Mouse (Mus musculus) neural tube, embryonic 11.5 days (tissue): ENCODE measurements around the gene Cd101. TPM values are rescaled to one million over a fixed set of nuclear protein-coding genes. Genes with fewer than 3 reads are reported as not detected.

Experiments used
- ATAC-seq: fragments of 200-750 bp; cut with Nextera tagmentation; 2 replicates; pipeline ENCODE4 v1.8.0; 2017; ENCODE audit warnings: moderate number of reproducible peaks, mild to moderate bottlenecking, moderate TSS enrichment, moderate library complexity; ENCODE audit not compliant: insufficient read depth, low FRiP score, low TSS enrichment
- DNase-seq: peaks from one replicate; pipeline ENCODE4 v3.0.0-alpha.2; 2015; ENCODE audit warnings: low spot score
- H3K27ac ChIP-seq: fragments of 300-500 bp; sonication (generic); 2 replicates; pipeline ENCODE4 v1.5.1; 2014; ENCODE audit warnings: low read depth, mild to moderate bottlenecking, low read length
- H3K27me3 ChIP-seq: fragments of 300-500 bp; sonication (generic); 2 replicates; pipeline ENCODE4 v1.6.1; 2014; ENCODE audit warnings: mild to moderate bottlenecking, low read length, mixed read lengths; ENCODE audit not compliant: control insufficient read depth, insufficient read depth
- H3K36me3 ChIP-seq: fragments of 300-500 bp; sonication (generic); 2 replicates; pipeline ENCODE4 v1.6.1; 2014; ENCODE audit warnings: mild to moderate bottlenecking, low read length, moderate library complexity, mixed read lengths; ENCODE audit not compliant: control insufficient read depth, insufficient read depth
- H3K4me1 ChIP-seq: fragments of 300-500 bp; sonication (generic); 2 replicates; pipeline ENCODE4 v1.6.1; 2014; ENCODE audit warnings: low read length, mixed read lengths; ENCODE audit not compliant: control insufficient read depth, insufficient read depth
- H3K4me2 ChIP-seq: fragments of 300-500 bp; sonication (generic); 2 replicates; pipeline ENCODE4 v1.6.1; 2014; ENCODE audit warnings: low read depth, mild to moderate bottlenecking, moderate library complexity
- H3K4me3 ChIP-seq: fragments of 300-500 bp; sonication (generic); 2 replicates; pipeline ENCODE4 v1.5.1; 2014; ENCODE audit warnings: low read depth, low read length
- H3K9ac ChIP-seq: fragments of 300-500 bp; sonication (generic); 2 replicates; pipeline ENCODE4 v1.6.1; 2014; ENCODE audit warnings: mild to moderate bottlenecking, low read length
- H3K9me3 ChIP-seq: fragments of 300-500 bp; sonication (generic); 2 replicates; pipeline ENCODE4 v1.6.1; 2016; ENCODE audit warnings: low read length; ENCODE audit not compliant: control insufficient read depth
- WGBS: fragments of 180-500 bp; shearing (Covaris S2); extraction: QIAGEN DNeasy Blood & Tissue Kit; methylation state at CpG from one replicate; pipeline ENCODE4 v1.1.7; 2014; 5-methylcytosine and 5-hydroxymethylcytosine counted together
- polyA plus RNA-seq: library from polyadenylated mRNA; unstranded; fragments of >200 nt; fragmentation: Nextera tagmentation; extraction: Ambion mirVana; gene quantifications from 2 replicates; pipeline ENCODE4 v1.2.1, GENCODE M21; 2014

Cd101 gene
- polyA plus RNA-seq, 1 experiment from 2014 or later: 0.11 TPM

GRCm38 (mm10) chr3:101070230-101070795 is 41.0 kb upstream of the Cd101 start:
- Histone ChIP-seq H3K9ac (no peak overlapping the region), H3K9me3 (no peaks in the 10 kb centered on the region), H3K27ac (no peak overlapping the region), H3K4me1 (no peaks in the 10 kb centered on the region; the same call in 1 of the 2 replicates), H3K27me3 (no peaks in the 10 kb centered on the region), H3K4me2 (no peak overlapping the region), H3K36me3 (no peaks in the 10 kb centered on the region), H3K4me3 (no peak overlapping the region)
- ATAC-seq: no peak
- DNase-seq: no peak
- WGBS: 74% methylated on average over 10 of the region's 10 CpGs

GRCm38 (mm10) chr3:101068701-101069100 is 39.3 kb upstream of the Cd101 start:
- H3K4me1 ChIP-seq: no peaks in the 10 kb centered on the region; the same call in 1 of the 2 replicates
- ATAC-seq (no peak), DNase-seq (no peak)
- H3K4me3 ChIP-seq: no peak overlapping the region
- no peaks in the 10 kb centered on the region for H3K9me3 ChIP-seq
- WGBS: 44% methylated on average over 5 of the region's 5 CpGs
- H3K27ac ChIP-seq: no peak overlapping the region
- no peak overlapping the region for H3K9ac ChIP-seq
- no peaks in the 10 kb centered on the region for H3K27me3 ChIP-seq
- H3K4me2 ChIP-seq: no peak overlapping the region
- H3K36me3 ChIP-seq: no peaks in the 10 kb centered on the region

GRCm38 (mm10) chr3:101066175-101066574 is 36.8 kb upstream of the Cd101 start:
- Histone ChIP-seq H3K27ac (no peak overlapping the region), H3K36me3 (no peaks in the 10 kb centered on the region), H3K9me3 (no peaks in the 10 kb centered on the region), H3K4me3 (no peak overlapping the region), H3K4me2 (no peak overlapping the region), H3K9ac (no peak overlapping the region), H3K4me1 (no peaks in the 10 kb centered on the region; the same call in 1 of the 2 replicates), H3K27me3 (no peaks in the 10 kb centered on the region)
- DNase-seq (no peak), ATAC-seq (no peak)
- WGBS: 87% methylated on average over 6 of the region's 6 CpGs

- Histone ChIP-seq H3K4me1 (no peaks in the 10 kb centered on the region), H3K27me3 (no peaks in the 10 kb centered on the region), H3K36me3 (no peaks in the 10 kb centered on the region), H3K27ac (no peak overlapping the region), H3K4me3 (no peak overlapping the region), H3K9me3 (no peaks in the 10 kb centered on the region), H3K4me2 (no peak overlapping the region), H3K9ac (no peak overlapping the region)
- DNase-seq (no peak), ATAC-seq (no peak)
- WGBS: 95% methylated on average over 7 of the region's 7 CpGs
Measured at GRCm38 (mm10) chr3:101061865-101062585, 32.7 kb upstream of the Cd101 start.

GRCm38 (mm10) chr3:101059214-101059613 is 29.9 kb upstream of the Cd101 start:
- Histone ChIP-seq H3K36me3 (no peaks in the 10 kb centered on the region), H3K9ac (no peak overlapping the region), H3K4me1 (no peaks in the 10 kb centered on the region), H3K4me3 (no peak overlapping the region), H3K9me3 (no peaks in the 10 kb centered on the region), H3K27me3 (no peaks in the 10 kb centered on the region), H3K27ac (no peak overlapping the region), H3K4me2 (no peak overlapping the region)
- no peak for ATAC-seq
- DNase-seq: no peak
- WGBS: 79% methylated on average over 4 of the region's 4 CpGs

- Histone ChIP-seq H3K4me1 (no peaks in the 10 kb centered on the region), H3K9me3 (no peaks in the 10 kb centered on the region), H3K4me3 (no peak overlapping the region), H3K4me2 (no peak overlapping the region), H3K9ac (no peak overlapping the region), H3K27me3 (no peaks in the 10 kb centered on the region), H3K27ac (no peak overlapping the region), H3K36me3 (no peaks in the 10 kb centered on the region)
- ATAC-seq: no peak
- 85% methylated on average over 2 of the region's 2 CpGs for WGBS
- DNase-seq: no peak
Measured at GRCm38 (mm10) chr3:101058203-101058602, 28.8 kb upstream of the Cd101 start.

- Histone ChIP-seq H3K4me2 (no peak overlapping the region), H3K36me3 (no peaks in the 10 kb centered on the region), H3K9me3 (no peaks in the 10 kb centered on the region), H3K27me3 (no peaks in the 10 kb centered on the region), H3K4me1 (no peaks in the 10 kb centered on the region), H3K4me3 (no peak overlapping the region), H3K9ac (no peak overlapping the region), H3K27ac (no peak overlapping the region)
- ATAC-seq: no peak
- 88% methylated on average over 8 of the region's 8 CpGs for WGBS
- DNase-seq: no peak
Measured at GRCm38 (mm10) chr3:101055216-101055615, 25.9 kb upstream of the Cd101 start.

GRCm38 (mm10) chr3:101051601-101052000 is 22.2 kb upstream of the Cd101 start:
- Histone ChIP-seq H3K9me3 (no peaks in the 10 kb centered on the region), H3K36me3 (0 out of 2 replicates have a peak, but pooled peaks cover 2% of the 10 kb centered on the region), H3K27me3 (no peaks in the 10 kb centered on the region), H3K9ac (no peak overlapping the region), H3K4me3 (no peak overlapping the region), H3K4me1 (no peaks in the 10 kb centered on the region), H3K27ac (no peak overlapping the region), H3K4me2 (no peak overlapping the region)
- ATAC-seq (no peak), DNase-seq (no peak)
- WGBS: 79% methylated on average over 4 of the region's 4 CpGs

GRCm38 (mm10) chr3:101049997-101050396 is 20.6 kb upstream of the Cd101 start:
- DNase-seq: no peak
- peaks cover 2% of the 10 kb centered on the region; the same call in 1 of the 2 replicates for H3K36me3 ChIP-seq
- WGBS: 78% methylated on average over 9 of the region's 9 CpGs
- H3K9me3 ChIP-seq: no peaks in the 10 kb centered on the region
- no peak for ATAC-seq
- no peak overlapping the region for H3K4me3 ChIP-seq
- no peak overlapping the region for H3K4me2 ChIP-seq
- no peaks in the 10 kb centered on the region for H3K27me3 ChIP-seq
- no peak overlapping the region for H3K27ac ChIP-seq
- H3K9ac ChIP-seq: no peak overlapping the region
- H3K4me1 ChIP-seq: no peaks in the 10 kb centered on the region
